Mouse (Mus musculus): ENCODE measurements at regions not wholly inside any gene's neighbourhood (a gene's known extent, or its start where the extent isn't known, plus 50 kb on each side); places are given as distances from the start of the nearest gene placed in this dataset.
A peak's percentile ranks its signal among the peaks of the same experiment; 100 is the strongest.

GRCm38 (mm10) chrX:166725761-166726503 is 140.4 kb upstream of the Egfl6 start:
- no peak for DNase-seq

- no peak for DNase-seq
These were observed 132.6 kb upstream of the Egfl6 start for GRCm38 (mm10) chrX:166718075-166718474.

- DNase-seq = no peak
These were observed 123.8 kb upstream of the Egfl6 start for GRCm38 (mm10) chrX:166709306-166709705.

DNA sequence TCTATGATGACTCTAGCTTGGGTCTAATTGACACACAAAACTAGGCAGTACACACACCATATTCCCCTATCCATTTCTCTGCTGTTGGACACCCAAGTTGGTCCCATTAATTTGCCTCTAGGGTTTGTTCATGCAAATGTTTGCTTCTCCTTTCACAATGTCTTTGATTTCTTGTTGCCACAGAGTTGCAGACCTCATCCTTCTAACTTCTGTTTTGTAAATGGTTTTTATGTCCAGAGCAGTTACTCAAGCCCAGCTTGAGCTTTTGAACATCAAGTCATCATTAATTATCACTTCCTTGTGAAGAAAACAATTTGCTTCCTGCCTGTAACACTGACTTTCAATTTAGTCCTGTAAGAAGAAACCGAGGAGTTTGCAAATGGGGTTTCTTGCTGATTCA is 122.6 kb upstream of the Egfl6 start:
- DNase-seq = no peak

- DNase-seq = no peak
These were observed 121.5 kb upstream of the Egfl6 start for GRCm38 (mm10) chrX:166707029-166707428.

GRCm38 (mm10) chrX:166704311-166704710 is 118.8 kb upstream of the Egfl6 start:
- no peak for DNase-seq

DNA sequence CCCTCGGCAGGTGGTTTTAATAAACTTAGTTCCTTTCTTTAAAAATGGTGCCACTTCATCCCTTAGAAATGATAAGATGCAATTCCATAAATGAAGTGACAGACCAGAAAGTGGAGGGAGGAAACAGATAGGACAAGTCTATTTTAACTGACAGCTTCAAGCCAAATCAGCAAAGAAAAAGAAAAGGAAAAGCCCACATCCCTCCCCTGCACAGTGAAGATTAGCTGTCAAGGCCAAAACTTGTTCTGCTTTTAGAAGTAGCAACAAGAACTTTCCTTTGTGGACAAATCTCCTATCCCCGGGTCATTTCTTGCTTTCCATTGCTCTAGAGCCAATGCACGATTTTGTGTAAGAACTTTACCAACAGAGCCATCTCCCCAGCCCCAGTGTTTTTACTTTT is 108.7 kb upstream of the Egfl6 start:
- no peak for DNase-seq

GRCm38 (mm10) chrX:166688779-166689178 is 103.3 kb upstream of the Egfl6 start:
- no peak for DNase-seq

DNA sequence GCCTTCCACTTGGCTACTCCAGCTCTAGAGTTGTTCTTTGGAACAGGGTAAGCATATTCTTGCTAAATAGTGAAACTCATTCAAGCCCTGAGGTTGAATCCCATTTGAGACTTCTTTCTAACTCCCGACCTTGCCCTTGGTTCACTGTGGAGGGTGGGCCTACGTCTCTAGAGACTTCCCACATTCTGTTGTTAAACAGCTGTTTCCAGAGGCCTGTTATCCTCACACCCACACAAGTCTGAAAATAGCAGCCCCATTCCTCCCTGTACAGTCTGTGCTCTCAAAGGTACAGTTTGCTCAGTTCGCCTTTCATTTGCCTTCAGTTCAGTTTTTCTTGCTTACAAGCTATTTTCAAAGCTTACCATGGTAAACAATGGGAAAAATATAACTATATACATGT is 87.9 kb upstream of the Egfl6 start:
- no peak for DNase-seq

DNA sequence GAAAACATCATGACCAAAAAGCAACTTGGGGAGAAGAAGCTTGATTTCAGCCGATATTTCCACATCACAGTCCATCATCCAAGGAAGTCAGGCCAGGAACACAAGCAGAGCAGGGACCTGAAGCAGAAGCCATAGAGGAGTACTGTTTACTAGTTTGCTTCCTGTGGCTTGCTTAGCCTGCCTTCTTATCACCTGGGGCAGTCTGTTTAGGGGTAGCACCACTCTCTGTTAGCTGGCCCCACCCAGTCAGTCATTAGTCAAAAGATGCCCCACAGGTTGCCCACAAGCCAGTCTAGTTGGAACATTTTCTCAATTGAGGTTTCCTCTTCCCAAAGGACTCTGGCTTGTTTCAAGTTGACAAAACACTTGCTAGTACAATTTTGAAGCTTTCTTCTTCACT is 87.1 kb upstream of the Egfl6 start:
- no peak for DNase-seq

- DNase-seq = no peak
These were observed 86.3 kb upstream of the Egfl6 start for GRCm38 (mm10) chrX:166671853-166672252.

- DNase-seq = no peak
These were observed 80.8 kb upstream of the Egfl6 start for GRCm38 (mm10) chrX:166666304-166666703.

- peak; percentile 48 for DNase-seq
These were observed 76.3 kb upstream of the Egfl6 start for GRCm38 (mm10) chrX:166661808-166662207.

DNA sequence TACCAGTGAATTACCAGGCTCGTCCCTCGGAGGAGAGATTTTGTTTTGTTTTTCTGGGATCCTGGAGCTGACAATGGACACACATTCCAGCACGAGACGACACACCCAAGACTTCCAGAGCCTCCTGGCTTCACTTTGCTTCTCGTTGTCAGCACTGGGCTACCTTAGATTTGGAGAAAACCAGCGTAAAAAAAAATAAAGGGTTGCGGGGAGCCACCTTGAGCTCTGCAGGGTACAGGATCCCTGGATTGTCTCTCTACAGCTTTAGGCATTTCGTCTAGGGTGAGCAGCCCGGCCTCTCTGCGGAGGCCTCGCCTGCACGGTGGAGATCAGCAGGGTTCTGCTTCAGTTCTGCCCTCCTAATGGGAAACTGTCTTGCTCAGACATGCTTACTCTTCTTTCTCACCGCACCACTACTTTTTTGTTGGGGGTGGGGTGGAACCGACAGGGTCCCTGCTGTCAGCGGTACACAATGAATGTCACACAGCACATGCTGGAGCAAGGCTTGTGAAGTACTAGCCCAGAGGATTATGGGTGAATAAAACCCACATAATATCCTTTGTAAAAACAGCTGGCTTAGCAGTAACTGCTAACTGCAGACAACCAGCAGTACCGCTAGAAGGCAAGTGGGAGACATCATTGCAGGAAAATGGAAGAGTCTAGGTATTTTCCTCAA is 75.7 kb upstream of the Egfl6 start:
- peak; percentile 74 for DNase-seq

DNA sequence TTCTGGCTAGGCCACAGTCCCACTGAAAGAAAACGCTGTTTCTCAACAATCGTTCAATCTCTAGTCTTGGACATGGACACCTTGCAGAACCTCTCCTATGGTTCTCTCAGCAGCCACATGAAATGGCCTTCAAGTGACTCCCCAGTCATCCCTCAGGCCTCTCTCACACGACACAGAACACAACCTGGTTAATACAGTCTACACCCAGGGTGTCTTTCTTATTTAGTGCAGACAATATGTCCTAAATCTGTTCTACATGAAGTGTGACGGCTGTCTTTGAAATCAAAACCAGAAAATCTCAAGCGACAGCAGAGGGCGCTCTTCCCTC is 75.2 kb upstream of the Egfl6 start:
- no peak for DNase-seq

- peak; percentile 33 for DNase-seq
These were observed 66.9 kb upstream of the Egfl6 start for GRCm38 (mm10) chrX:166652400-166652799.

DNA sequence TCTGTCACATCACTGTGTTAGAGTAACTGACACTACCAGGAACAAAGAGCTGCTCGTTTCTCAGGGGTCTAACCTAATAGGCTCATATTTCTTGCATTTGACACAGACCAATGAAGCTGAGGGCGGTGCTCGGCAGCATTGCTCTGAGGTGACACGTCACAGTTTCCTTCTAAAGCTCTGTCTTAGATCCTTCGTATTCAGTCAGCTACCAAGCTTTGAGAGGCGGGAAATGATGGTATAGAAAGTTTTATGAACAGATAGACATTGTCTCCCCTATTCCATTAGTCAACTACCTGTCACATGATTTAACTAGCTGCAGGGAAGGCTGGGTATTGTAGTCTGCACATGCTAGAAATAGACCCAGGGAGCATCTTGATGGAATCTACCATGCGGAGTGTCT is 60.2 kb upstream of the Egfl6 start:
- no peak for DNase-seq

DNA sequence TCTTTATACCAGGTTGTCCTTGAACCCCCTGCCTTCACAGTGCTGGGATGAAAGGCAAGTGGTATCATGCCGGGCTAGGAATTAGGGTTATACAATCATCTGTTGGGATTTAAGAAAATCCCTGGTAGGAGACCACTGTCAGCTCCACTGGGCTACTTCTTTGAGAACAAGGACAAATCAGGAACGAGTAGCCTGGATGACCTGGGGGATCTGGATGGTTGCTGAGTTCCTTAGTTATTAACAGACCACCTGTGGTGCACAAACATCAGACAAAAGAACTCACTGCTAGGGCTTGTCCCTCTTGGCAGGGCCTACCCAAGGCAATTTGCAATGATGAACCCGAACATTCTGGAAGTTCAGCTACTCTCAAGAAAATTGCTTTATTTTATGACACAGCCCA is 55.7 kb upstream of the Egfl6 start:
- DNase-seq = no peak

- no peak for DNase-seq
These were observed 54.7 kb upstream of the Egfl6 start for GRCm38 (mm10) chrX:166640258-166640657.
